Mouse (Mus musculus): ENCODE measurements at regions not wholly inside any gene's neighbourhood (a gene's known extent, or its start where the extent isn't known, plus 50 kb on each side); places are given as distances from the start of the nearest gene placed in this dataset.
A peak's percentile ranks its signal among the peaks of the same experiment; 100 is the strongest.

DNA sequence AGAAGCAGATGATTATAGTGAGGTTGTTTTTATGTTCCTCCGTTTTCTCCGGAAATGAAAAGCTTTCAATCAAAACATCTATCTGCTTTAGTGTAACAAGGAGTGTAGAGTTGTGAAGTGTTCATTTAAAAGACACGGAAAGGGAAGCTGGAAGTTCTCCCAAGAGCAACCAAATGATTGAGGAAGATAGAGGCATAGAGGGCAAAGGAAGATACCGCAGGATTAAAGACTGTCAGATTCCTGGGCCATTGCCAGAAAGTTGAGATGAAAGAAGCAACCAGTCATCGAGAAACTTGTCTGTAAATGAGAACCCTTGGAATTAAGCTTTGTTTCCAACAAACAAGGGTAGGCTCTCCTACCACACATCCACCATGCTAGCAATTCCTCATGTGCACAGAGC is 198.1 kb upstream of the Sesn3 start:
- H3K4me1 ChIP-seq (ENCODE audit: insufficient read depth, low read length): no peaks in the 10 kb centered on the region
- H3K9ac ChIP-seq (replicated peaks; ENCODE audit: low read length): no peak overlapping the region
- no peaks in the 10 kb centered on the region for H3K27me3 ChIP-seq (ENCODE audit: insufficient read depth, low read length)
- H3K4me2 ChIP-seq (replicated peaks; ENCODE audit: low read depth, low read length): no peak overlapping the region
- no peaks in the 10 kb centered on the region for H3K9me3 ChIP-seq (ENCODE audit: low read length)
- no peak overlapping the region for H3K4me3 ChIP-seq (ENCODE audit: low read length)
- no peaks in the 10 kb centered on the region for H3K36me3 ChIP-seq (ENCODE audit: insufficient read depth, low read length)
- H3K27ac ChIP-seq (ENCODE audit: low read length): no peak overlapping the region
- no peak for ATAC-seq (ENCODE audit: low FRiP score, low TSS enrichment)
- WGBS: 69% methylated on average over 5 of the region's 5 CpGs

DNA sequence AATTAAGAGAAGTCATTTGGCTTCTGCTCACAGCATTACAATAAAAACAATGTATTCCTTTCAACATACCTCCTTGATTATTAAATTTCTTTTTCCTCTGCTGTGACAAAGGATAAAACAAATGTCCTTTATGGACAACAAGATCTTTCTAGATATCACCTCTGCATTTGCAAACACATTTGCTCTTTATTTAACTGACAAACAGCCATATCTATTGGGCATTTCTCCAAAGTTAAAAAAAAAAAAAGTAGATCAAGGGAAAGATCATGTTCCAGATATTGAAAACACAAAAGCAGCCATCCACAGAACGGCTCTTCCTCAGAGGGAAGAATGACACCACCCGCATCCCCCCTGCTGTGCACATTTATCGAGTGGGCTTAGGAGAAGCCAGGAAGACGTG is 193.7 kb upstream of the Sesn3 start:
- no peak for ATAC-seq (ENCODE audit: low FRiP score, low TSS enrichment)
- Histone ChIP-seq H3K4me3 (ENCODE audit: low read length) (no peak overlapping the region), H3K27me3 (ENCODE audit: insufficient read depth, low read length) (no peaks in the 10 kb centered on the region), H3K9ac (replicated peaks; ENCODE audit: low read length) (no peak overlapping the region), H3K4me1 (ENCODE audit: insufficient read depth, low read length) (no peaks in the 10 kb centered on the region), H3K36me3 (ENCODE audit: insufficient read depth, low read length) (no peaks in the 10 kb centered on the region), H3K4me2 (replicated peaks; ENCODE audit: low read depth, low read length) (no peak overlapping the region), H3K9me3 (ENCODE audit: low read length) (no peaks in the 10 kb centered on the region), H3K27ac (ENCODE audit: low read length) (no peak overlapping the region)
- WGBS: 31% methylated on average over 4 of the region's 4 CpGs

DNA sequence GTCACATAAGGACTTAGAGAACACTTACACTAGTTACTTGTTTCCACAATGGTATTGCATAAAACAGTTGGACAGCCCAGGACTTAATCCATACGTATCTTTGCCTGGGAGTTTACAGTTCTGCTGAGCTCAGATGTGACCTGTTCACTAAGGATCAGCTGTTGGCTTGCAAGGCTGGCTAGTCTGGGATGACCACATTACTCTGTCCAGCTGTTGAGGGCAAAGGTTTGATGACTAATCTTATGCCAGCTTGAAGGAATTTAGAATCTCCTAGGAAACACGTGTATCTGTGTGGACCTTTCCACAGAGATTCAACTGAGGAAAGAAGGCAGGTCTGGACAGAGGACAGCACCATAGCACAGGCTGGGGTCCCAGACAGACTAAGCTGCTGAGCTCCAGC is 188.7 kb upstream of the Sesn3 start:
- H3K36me3 ChIP-seq (ENCODE audit: insufficient read depth, low read length): no peaks in the 10 kb centered on the region
- 37% methylated on average over 2 of the region's 2 CpGs for WGBS
- H3K9ac ChIP-seq (replicated peaks; ENCODE audit: low read length): no peak overlapping the region
- ATAC-seq (ENCODE audit: low FRiP score, low TSS enrichment): no peak
- H3K4me3 ChIP-seq (ENCODE audit: low read length): no peak overlapping the region
- H3K4me2 ChIP-seq (replicated peaks; ENCODE audit: low read depth, low read length): no peak overlapping the region
- H3K27me3 ChIP-seq (ENCODE audit: insufficient read depth, low read length): no peaks in the 10 kb centered on the region
- no peak overlapping the region for H3K27ac ChIP-seq (ENCODE audit: low read length)
- no peaks in the 10 kb centered on the region for H3K9me3 ChIP-seq (ENCODE audit: low read length)
- no peaks in the 10 kb centered on the region for H3K4me1 ChIP-seq (ENCODE audit: insufficient read depth, low read length)

DNA sequence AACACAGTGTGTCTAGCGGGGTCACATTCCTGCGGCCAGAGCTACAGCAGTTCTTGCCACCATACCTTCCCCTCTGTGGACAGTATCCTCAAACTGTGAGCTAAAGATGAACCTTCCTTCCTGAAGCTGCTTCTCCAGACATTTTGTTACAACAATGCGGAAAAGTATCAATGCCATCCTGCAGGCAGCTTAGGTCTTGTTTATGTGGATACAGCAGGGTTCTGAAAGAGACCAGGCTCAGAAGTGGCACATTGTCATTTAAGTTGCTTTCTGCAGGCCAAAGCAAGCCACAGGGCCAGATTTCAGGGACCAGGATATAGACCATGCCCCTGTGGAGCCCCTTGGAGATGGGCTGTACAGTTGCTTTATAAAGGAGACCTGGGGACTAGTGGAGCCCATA is 188.3 kb upstream of the Sesn3 start:
- Histone ChIP-seq H3K4me1 (ENCODE audit: insufficient read depth, low read length) (no peaks in the 10 kb centered on the region), H3K27me3 (ENCODE audit: insufficient read depth, low read length) (no peaks in the 10 kb centered on the region), H3K36me3 (ENCODE audit: insufficient read depth, low read length) (no peaks in the 10 kb centered on the region), H3K27ac (ENCODE audit: low read length) (no peak overlapping the region), H3K9me3 (ENCODE audit: low read length) (no peaks in the 10 kb centered on the region), H3K9ac (replicated peaks; ENCODE audit: low read length) (no peak overlapping the region), H3K4me2 (replicated peaks; ENCODE audit: low read depth, low read length) (no peak overlapping the region), H3K4me3 (ENCODE audit: low read length) (no peak overlapping the region)
- no peak for ATAC-seq (ENCODE audit: low FRiP score, low TSS enrichment)
- WGBS: 87% methylated on average over 3 of the region's 3 CpGs

DNA sequence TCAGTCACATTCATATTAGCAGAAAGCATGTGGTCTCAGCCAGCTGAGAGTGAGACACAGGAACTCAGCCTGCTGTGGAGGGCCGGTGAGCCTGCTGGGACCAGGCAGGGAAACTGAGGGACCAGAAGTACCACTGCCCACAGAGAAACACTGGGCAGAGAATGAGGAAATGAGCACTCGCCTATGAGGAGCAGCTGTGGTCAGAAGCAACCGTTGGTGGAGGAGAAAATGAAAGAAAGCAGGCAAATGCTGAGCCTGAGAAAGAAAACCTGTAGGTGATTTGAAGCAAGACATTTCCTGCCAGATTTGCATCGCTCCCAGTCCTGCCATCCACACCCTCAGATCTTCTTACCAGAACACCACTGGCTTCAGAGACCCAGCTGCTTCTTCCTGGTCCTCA is 187.0 kb upstream of the Sesn3 start:
- ATAC-seq (ENCODE audit: low FRiP score, low TSS enrichment): no peak
- 75% methylated on average over 4 of the region's 4 CpGs for WGBS

DNA sequence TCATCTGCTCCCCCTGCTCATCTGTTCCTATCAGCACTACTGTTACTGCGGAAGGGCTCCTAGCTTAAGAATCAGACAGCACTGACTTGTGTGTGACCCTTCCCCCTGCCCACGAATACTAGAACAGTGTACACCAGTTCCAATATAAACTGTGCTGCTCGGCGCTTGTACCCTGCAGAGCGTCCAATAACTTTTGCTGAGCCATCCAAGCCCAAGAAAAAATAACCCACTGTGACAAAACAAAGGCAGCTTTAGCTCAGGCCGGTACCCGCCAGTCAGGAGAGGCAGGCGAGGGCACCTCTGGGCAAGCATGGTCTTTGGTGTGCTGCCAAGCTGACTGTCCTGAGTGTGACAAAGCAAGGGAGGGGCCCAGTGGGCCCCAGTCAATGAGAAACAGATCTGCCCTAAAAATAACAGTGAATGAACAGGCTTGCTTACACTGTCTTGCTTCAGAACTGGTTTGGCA is 185.0 kb upstream of the Sesn3 start:
- Histone ChIP-seq H3K36me3 (ENCODE audit: insufficient read depth, low read length) (no peaks in the 10 kb centered on the region), H3K4me3 (ENCODE audit: low read length) (no peak overlapping the region), H3K9me3 (ENCODE audit: low read length) (no peaks in the 10 kb centered on the region), H3K4me2 (replicated peaks; ENCODE audit: low read depth, low read length) (no peak overlapping the region), H3K27me3 (ENCODE audit: insufficient read depth, low read length) (no peaks in the 10 kb centered on the region), H3K4me1 (ENCODE audit: insufficient read depth, low read length) (0 out of 2 replicates have a peak, but pooled peaks cover 4% of the 10 kb centered on the region), H3K9ac (replicated peaks; ENCODE audit: low read length) (no peak overlapping the region), H3K27ac (ENCODE audit: low read length) (no peak overlapping the region)
- WGBS: 71% methylated on average over 8 of the region's 8 CpGs
- peak; percentile 47; the same call in 1 of the 2 replicates for ATAC-seq (ENCODE audit: low FRiP score, low TSS enrichment)

More for the DNA sequence above, 187.0 kb upstream of the Sesn3 start:
- no peaks in the 10 kb centered on the region for H3K9me3 ChIP-seq (ENCODE audit: low read length)
- H3K36me3 ChIP-seq (ENCODE audit: insufficient read depth, low read length): no peaks in the 10 kb centered on the region
- H3K4me3 ChIP-seq (ENCODE audit: low read length): no peak overlapping the region
- no peak overlapping the region for H3K27ac ChIP-seq (ENCODE audit: low read length)
- no peak overlapping the region for H3K4me2 ChIP-seq (replicated peaks; ENCODE audit: low read depth, low read length)
- no peak overlapping the region for H3K9ac ChIP-seq (replicated peaks; ENCODE audit: low read length)
- H3K27me3 ChIP-seq (ENCODE audit: insufficient read depth, low read length): no peaks in the 10 kb centered on the region
- H3K4me1 ChIP-seq (ENCODE audit: insufficient read depth, low read length): no peaks in the 10 kb centered on the region

DNA sequence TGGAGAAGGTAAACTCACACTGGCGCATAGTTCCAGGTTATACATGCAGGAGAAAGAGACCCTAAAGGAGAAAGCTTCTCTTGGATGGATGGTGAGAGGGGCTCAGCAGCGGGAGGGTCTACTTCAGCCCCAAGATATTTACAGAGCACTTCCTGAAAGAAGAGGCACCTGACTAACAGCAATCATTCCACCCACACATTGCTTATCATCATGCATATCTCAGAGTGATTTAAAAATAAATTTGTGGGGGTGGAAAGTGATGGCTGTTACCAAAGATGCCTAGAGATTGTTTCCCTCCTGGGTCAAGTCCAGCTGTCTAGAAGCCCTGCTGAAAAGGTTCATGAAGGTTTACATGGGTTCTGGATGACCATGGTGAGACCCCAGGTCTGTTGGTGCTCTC is 184.4 kb upstream of the Sesn3 start:
- Histone ChIP-seq H3K27me3 (ENCODE audit: insufficient read depth, low read length) (no peaks in the 10 kb centered on the region), H3K4me2 (replicated peaks; ENCODE audit: low read depth, low read length) (no peak overlapping the region), H3K36me3 (ENCODE audit: insufficient read depth, low read length) (no peaks in the 10 kb centered on the region), H3K4me1 (ENCODE audit: insufficient read depth, low read length) (0 out of 2 replicates have a peak, but pooled peaks cover 4% of the 10 kb centered on the region), H3K27ac (ENCODE audit: low read length) (no peak overlapping the region), H3K4me3 (ENCODE audit: low read length) (no peak overlapping the region), H3K9me3 (ENCODE audit: low read length) (no peaks in the 10 kb centered on the region), H3K9ac (replicated peaks; ENCODE audit: low read length) (no peak overlapping the region)
- ATAC-seq (ENCODE audit: low FRiP score, low TSS enrichment): no peak
- WGBS: 89% methylated on average over 2 of the region's 2 CpGs

DNA sequence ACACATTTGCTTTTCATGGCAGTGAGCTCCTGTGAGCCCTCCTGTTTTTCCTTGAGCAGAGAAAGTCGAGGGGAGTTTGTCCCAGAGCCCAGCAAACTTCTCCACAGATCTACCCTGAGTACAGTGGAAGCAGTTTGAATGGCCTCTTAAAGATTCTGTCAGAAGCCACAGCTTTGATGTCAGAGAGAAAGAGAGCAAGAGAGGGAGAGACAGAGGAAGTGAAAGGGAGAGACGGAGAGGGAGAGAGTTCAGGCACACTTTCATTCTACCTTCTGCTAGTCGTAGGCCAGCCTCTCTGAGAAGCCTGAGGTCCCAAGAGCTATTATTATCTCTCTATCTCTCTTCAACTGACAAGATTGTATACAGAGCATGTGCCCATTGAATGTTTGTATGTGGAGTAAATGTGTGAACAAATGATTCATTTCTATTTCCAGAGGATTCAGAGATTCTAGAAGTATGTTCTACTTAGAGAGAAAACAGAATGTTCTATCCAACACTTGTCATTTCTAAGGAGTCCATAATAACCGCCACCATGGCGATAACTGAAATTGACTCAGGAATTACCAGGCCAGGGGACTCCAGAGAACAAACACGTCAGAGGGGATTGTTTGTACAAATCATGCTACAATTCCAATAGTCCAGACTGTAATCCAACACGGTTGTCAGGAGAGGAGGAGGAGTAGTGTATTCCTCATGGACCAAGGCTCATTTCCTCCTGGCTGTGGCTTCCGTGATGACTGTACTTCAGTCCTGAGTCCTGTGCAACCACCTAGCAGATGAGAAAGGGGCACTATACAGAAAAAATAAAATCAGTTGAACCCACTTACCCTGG is 183.6 kb upstream of the Sesn3 start:
- H3K4me2 ChIP-seq (replicated peaks; ENCODE audit: low read depth, low read length): no peak overlapping the region
- 0 out of 2 replicates have a peak, but pooled peaks cover 4% of the 10 kb centered on the region for H3K4me1 ChIP-seq (ENCODE audit: insufficient read depth, low read length)
- no peak for ATAC-seq (ENCODE audit: low FRiP score, low TSS enrichment)
- no peaks in the 10 kb centered on the region for H3K9me3 ChIP-seq (ENCODE audit: low read length)
- H3K27me3 ChIP-seq (ENCODE audit: insufficient read depth, low read length): no peaks in the 10 kb centered on the region
- 72% methylated on average over 8 of the region's 8 CpGs for WGBS
- no peaks in the 10 kb centered on the region for H3K36me3 ChIP-seq (ENCODE audit: insufficient read depth, low read length)
- no peak overlapping the region for H3K4me3 ChIP-seq (ENCODE audit: low read length)
- H3K27ac ChIP-seq (ENCODE audit: low read length): no peak overlapping the region
- H3K9ac ChIP-seq (replicated peaks; ENCODE audit: low read length): no peak overlapping the region

DNA sequence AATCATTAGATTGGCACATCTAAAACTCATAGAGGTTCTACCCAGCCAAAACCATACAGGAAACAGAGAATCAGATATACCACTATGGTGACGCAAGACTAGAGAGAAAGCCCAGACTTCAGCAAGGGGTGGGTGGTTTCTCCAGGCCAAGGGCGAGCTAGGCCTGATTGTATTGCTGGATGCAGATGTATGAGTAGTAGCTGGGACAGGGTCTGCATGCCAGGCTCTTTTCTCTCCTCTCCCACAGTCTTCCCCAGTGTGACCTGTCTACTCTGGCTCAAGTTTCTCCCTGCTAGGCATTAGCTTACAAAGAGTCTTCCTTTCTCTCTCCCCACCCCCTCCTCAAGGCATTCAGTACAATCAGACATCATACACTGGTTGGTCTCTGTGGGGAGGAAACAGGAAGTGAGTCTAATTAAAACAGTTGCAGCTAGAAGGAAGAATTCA is 181.8 kb upstream of the Sesn3 start:
- ATAC-seq (ENCODE audit: low FRiP score, low TSS enrichment): peak; percentile 39; the same call in 1 of the 2 replicates
- H3K27me3 ChIP-seq (ENCODE audit: insufficient read depth, low read length): no peaks in the 10 kb centered on the region
- no peak overlapping the region for H3K27ac ChIP-seq (ENCODE audit: low read length)
- no peak overlapping the region for H3K4me3 ChIP-seq (ENCODE audit: low read length)
- WGBS: 75% methylated on average over 2 of the region's 2 CpGs
- H3K4me1 ChIP-seq (ENCODE audit: insufficient read depth, low read length): 0 out of 2 replicates have a peak, but pooled peaks cover 4% of the 10 kb centered on the region
- no peaks in the 10 kb centered on the region for H3K36me3 ChIP-seq (ENCODE audit: insufficient read depth, low read length)
- H3K4me2 ChIP-seq (replicated peaks; ENCODE audit: low read depth, low read length): no peak overlapping the region
- H3K9me3 ChIP-seq (ENCODE audit: low read length): no peaks in the 10 kb centered on the region
- H3K9ac ChIP-seq (replicated peaks; ENCODE audit: low read length): no peak overlapping the region

DNA sequence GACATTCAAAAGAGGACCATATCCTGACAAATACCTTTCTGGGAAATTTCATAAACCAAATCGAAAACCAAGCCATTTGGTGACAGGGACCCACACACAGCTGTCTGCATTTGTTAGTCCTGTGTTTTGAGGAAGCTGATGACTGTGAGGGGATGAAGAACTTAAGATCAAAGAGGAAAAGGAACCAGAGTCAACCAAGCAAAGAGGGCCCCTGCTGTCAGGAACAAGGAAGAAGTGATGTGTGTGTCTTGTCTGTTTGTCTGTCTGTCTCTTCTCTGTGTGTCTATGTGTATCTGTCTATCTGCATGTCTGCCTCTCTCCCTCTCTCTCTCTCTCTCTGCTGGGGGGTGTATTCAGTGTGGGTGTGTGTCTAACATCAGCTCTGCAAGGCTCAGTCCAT is 171.3 kb upstream of the Sesn3 start:
- Histone ChIP-seq H3K27me3 (ENCODE audit: insufficient read depth, low read length) (no peaks in the 10 kb centered on the region), H3K4me1 (ENCODE audit: insufficient read depth, low read length) (no peaks in the 10 kb centered on the region), H3K4me3 (ENCODE audit: low read length) (no peak overlapping the region), H3K27ac (ENCODE audit: low read length) (no peak overlapping the region), H3K4me2 (replicated peaks; ENCODE audit: low read depth, low read length) (no peak overlapping the region), H3K9ac (replicated peaks; ENCODE audit: low read length) (no peak overlapping the region), H3K9me3 (ENCODE audit: low read length) (no peaks in the 10 kb centered on the region), H3K36me3 (ENCODE audit: insufficient read depth, low read length) (no peaks in the 10 kb centered on the region)
- WGBS: 86% methylated on average over 1 of the region's 1 CpGs
- ATAC-seq (ENCODE audit: low FRiP score, low TSS enrichment): no peak

Data from kidney, embryonic 16.5 days (tissue).